Mouse (Mus musculus): ENCODE data around the gene Ubac1.
A peak's percentile ranks its signal among the peaks of the same experiment; 100 is the strongest.

Gene Ubac1

DNA sequence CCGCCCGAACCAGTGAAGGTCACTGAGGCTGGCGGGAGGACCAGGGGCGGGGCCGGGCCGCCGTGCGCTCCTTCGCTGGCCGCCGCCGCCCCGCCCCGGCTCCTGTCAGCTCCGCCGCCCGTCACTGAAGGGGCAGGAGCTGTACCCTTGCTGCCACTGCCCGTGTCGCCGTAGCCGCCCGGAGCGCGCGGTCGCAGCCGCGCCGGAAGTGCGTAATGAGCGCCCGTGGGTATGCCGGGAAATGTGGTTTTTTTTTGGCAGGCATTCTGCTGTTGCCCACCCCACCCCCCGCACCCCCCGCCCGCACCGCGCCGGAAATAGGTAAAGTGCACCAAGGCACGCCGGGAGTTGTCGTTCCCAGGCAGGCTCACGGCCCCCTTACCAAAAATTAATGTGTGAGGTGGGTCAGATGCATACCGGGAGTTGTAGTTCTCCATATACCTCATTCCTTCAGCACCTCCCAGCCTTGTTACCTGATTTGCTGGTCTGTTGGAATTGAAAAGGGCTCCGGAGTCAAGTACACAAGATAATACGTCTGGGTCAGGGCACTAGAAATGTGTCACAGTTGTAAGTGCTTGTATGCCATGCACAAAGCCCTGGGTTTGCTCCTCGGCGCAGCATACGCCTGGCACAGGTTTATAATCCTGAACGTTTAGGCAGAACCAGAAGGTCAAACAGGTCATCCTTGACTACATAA is at the start of gene Ubac1:
Ubac1 (minus strand) TSS at position 187 of the 697 bp plus-strand sequence.
- DNase-seq = peak; percentile 92

DNA sequence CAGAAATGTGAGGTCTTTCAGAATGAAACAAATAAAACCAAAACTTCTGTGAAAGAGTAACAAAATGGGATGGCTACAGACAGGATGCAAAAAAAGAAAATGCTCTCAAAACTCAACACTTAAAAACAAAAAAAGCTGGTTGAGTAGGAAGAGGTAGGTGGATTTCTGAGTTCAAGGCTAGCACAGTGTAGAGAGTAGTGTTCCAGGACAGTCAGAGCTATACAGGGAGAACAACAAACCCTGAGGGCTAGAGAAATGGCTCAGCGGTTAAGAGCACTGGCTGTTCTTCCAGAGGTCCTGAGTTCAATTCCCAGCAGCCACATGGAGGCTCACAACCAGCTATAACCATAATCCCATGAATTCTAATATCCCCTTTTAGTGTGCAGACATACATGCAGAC is 47.0 kb upstream of the Ubac1 start:
- no peak for DNase-seq

DNA sequence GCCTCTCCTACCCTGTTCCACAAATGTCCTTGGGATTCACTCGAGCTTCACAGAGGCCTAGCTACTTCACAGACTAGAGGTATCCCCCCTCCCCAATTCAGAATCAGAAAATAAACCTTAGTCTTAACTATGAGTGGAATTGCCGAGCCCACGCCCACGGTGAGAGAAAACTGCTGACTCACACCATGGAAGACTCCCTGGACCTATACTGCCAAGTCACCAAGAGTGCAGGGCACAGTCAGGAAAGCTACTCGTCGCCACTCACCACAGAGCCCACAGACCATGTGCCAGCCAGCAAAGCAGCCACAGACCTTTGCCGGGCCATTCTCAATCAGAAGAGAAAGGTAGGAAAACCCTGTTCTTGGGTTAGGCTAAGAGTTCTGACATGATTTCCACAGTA is 46.6 kb upstream of the Ubac1 start:
- no peak for DNase-seq

DNA sequence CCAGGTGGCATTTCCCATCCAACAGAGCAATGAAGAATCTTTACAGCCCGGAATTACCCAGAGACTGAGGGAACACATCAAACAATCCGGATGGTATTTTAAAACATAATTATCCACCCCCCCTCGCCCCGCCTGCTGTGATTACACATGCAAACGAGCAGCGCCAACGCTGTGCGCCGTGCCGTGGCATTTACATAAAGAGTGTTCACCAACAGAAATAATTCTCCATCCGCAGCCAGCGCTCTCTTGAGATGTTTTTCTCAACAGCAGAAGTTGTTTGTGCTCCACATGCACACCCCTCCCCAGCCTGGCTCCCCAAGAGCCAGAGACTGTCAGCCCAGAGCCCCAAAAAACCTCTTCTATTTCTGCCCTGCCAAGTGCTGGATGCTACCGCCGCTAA is 45.0 kb upstream of the Ubac1 start:
- no peak for DNase-seq

DNA sequence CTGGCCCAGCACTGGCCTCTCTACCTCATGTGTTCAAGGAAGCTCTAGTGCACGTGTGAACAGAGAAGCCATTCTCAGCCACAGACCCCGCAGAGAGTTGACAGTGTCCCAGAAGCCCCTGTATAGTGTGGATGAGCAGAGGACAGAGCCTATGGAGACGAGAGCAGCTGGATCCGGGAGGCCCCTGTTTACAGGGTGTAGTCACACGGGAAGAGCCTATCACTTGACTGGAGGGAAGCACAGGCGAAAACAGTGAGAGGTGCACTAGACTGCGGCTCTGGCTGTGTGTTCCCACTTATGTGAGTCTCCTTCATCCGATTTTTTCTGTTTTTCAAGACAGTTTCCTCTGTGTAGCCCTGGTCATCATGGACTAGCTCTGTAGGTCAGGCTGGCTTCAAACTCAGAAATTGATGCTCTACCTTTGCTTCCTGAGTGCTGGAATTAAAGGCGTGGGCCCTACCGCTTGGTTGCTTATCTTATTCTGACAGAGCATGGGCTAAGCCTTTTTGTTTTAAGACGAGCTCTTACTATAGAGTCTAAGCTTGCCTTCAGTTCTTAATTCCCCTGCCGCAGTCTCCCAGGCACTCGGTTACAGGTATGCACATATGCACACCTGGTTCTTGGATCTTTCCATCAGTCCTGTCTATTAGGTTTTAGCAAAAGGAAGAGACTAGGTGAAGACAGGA is 41.3 kb upstream of the Ubac1 start:
- no peak for DNase-seq

DNA sequence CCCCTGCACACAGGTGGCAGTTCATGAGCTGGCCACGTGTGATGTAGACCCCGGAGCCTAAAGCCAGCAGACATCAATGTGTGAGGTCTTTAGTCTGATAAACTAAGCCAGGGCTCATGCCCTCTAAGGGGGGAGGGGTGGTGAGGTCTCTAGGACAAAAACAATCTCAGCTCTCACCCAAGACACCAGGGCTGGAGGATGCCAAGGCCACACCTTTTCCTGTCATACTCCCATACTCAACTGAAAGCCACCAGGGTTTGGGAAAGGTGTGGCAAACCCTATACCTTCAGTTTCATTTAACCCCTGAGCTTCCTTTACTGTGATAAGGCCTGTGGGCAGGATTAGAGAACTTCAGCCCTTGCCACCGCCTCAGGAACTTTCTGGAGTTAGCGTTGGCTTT is 40.7 kb upstream of the Ubac1 start:
- no peak for DNase-seq

DNA sequence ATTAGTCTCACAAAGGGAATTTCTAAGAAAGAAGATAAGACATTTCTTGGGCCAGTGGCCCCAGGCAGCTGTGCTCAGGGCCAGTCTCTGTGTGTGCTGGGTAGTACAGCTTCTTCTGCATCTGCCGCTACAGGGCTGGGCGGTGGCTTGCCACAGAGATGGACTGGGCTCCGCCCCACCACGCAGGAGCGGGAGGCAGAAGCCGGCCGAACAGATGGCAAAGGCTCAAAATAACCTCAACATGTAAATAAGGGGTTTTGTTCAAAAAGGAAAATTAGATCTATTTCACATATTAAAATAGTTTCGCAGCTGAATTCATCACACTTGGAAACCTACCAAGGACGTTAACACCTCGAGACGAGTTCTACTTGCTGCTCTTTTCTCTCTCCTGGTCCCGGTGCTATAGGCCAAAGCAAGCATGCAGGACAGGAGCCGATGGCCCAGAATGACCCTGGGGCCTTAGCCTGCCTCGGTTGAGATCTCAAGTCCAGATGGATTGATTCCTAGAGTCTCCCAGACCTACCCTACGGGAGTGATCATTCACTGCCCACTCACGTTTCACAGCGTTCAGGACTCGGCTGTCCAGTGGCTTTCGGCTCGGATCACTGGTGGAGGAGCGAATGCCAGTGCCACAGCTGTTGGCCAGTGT is 39.6 kb upstream of the Ubac1 start:
- DNase-seq = no peak

DNA sequence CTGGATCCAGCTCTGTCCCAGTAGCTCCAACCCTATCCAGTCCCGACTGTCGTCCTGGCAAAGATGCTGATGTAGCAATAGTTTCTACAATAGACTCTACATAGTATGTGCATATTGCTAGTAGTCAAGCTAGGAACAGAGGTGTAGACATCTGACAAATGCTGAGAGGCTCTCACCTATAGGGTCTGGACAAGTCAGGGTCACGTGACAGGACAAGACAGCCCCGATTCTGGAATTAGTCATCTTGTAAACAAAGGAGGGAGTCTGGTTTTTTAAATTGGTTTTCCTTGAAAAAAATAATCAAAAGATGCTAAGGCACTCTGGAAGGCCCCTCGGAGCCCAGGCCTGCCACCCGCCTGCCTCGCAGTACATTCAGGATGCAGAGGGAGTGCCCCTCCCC is 35.5 kb upstream of the Ubac1 start:
- DNase-seq = no peak

DNA sequence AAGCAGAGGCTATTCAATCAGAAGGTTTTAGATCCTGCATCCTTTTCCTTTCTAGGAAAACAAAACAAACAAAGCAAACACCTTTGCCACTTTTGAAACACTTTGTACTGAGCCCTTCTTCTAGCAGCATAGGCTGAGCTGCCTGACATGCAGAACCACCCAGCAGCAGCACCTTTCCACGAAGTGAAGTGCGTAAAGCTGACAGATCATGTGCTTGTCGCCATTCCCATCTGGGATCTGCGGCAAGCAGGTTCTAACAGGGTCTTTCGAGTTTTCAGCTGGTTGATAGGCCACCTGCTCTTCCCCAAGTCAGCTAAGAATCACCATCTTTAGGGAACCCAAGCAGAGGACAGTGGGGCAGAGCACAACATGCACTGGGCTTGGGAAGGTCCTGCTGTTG is 34.7 kb upstream of the Ubac1 start:
- DNase-seq = no peak

DNA sequence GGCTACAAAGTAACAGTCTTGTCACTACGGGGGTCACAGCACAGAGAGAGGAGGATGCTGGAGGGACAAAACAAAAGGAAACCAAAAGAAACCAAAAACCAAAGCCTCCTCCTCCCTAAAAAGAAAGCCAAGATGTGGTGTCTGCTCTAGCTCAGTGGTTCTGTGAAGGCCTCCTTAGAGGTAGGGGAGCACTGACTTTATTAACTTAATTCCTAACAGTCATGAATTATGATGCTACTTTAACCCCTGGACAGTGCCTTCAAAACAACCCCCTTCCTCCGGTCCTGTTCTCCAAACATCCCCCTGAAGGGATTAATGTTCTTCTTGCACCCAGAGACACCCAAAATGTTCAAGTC is 34.2 kb upstream of the Ubac1 start:
- DNase-seq = no peak

DNA sequence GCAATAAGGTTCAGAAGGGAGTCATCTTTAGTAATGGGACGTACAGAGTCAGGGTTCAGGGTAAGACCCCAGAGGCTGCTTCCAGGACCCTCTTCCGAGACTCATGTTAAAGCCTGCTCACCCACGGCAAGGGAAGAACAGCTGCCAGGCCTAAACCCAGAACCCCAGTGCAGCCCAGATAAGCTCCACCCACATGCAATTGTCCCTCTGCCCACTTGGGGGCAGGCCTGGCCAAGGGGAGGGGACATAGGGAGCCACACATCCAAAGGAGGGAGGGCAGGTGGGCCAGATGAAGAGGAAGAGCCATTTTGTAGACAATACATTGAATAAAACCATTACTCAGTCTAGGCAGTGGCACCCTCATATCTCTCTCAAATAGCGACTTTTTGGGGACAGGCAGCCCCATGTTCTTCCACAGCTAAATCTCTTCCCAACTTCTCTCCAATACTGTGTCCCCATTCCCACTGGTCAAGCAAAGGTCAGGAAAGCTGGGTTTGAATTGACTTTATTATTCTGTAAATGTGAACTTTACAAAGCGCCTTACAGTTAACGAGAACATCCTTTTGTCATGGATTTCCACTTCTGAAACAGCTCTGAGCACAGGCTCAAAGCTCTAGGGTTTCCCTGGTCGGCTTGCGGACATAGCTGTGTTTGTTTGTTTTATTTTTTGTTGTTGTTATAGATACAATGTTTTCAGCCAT is 33.6 kb upstream of the Ubac1 start:
- peak; percentile 70 for DNase-seq

DNA sequence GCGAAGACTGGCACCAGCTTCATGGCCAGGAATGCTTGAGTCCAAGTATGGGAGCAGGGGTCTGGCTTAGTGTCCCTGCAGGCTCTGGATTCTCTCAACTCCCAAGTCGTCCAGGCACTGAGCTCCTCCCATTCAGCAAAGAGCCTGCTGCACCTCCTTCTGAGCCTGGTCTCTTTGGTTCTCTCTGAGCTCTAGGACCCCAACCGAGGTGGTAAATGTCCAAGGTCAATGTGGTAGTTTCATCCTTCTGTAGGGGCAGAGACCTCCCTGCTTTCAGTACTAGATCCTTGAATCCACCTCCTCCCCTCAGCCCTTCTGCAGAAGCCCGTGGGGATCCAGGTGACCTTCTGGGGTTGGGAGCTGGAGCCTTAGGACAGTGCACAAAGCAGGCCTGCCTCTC is 31.3 kb upstream of the Ubac1 start:
- DNase-seq = no peak

DNA sequence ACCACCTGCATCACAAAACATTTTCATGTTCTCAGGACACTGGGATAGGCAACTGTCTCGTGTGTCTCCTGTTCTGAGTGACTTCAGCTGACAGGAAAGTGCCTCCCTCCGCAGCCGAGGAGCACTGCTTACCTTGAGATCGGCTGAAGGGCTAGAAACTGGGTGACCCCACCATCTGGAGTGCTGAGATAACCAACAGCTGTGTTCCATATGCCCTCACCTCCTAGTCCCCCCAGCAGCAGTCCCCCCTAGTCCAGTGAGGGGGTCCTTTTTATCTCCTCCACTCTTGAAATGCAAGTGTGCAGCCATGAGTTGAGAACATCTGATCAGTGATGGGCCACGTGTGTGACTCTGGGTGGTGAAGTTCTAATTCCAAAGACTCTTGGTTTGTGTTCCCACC is 27.3 kb upstream of the Ubac1 start:
- DNase-seq = no peak

DNA sequence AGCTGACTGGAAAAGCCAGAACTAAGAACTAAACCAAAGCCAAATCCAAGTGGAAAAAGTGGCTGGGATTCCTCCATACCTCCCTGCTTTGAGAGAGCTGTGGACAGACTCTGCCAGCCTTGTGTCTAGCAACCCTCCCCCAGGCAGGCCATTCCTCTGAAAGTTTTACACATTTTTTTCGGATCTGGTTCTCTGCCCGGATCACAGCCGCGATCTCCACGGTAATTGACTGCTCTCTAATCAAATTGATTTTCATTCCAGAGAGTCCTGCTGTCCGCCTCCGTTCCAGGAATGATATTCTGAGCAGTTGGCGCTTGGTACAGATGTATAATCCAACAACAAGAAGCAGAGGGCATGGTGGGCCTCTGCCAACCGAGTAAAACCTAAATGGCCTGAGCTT is 22.7 kb upstream of the Ubac1 start:
- no peak for DNase-seq

DNA sequence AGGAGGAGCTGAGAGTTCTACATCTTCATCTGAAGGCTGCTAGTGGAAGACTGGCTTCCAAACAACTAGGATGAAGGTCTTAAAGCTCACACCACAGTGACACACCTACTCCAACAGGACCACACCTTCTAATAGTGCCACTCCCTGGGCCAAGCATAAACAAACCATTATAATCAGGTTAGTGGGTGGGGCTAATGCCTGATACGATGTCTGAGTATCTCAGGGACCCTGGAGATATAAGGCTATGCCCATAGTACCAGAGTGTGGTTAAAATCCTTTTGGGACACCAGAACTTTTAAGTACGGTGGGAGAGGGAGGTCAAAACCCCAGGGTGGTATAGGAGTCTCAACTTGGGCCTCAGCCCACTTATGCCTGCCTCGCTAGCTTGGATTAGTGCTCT is 21.1 kb upstream of the Ubac1 start:
- DNase-seq = no peak

DNA sequence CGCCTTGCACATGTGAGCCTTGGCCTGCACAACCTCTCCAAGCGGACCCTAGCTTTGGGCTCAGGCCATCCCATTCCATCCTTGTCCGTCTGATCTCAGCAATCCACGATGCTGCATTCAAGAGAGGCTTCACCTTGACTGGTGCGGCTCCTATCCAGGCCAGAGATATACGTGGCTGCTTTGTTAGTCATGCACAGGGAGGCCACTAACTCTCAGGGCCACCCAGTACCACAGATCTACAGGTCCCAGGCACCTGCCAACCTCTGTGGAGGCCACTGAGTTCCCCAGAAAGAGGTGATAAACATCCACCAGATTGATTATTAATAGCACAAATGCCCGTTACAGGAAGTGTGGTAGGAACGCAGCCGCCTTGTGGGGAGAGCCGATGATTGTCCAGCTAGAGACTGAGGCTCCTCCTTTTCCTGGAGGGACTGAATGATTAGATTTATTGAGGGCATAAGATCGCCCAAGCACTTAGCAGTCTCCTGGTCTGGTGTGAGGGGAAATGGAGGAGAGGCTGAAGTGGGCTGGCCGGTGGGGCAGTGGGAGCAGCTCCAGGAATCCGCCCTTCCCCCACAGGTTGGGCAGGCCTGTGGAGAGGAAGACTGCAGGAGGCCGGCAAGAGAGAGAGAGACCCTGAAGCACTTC is 19.7 kb upstream of the Ubac1 start:
- DNase-seq = peak; percentile 30

DNA sequence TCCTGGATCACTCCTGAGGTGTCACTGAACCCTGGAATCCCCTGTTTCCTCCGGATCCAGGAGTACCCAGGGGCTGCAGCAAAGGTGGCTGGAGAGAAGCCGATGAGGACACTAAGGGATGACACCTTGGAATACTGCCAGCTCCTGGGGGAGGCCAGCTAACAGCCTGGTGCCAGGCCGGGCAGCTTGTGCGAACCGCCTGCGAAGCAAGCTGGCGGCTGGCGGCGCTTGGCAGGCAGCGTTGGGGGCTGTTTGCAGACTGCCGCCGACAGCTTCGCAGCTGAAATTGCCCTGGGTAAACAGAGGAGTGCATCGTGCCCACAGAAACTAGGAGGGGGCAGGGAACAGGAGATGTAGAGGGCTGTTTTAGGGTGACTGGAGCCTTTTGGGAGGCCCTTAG is 18.4 kb upstream of the Ubac1 start:
- DNase-seq = no peak

DNA sequence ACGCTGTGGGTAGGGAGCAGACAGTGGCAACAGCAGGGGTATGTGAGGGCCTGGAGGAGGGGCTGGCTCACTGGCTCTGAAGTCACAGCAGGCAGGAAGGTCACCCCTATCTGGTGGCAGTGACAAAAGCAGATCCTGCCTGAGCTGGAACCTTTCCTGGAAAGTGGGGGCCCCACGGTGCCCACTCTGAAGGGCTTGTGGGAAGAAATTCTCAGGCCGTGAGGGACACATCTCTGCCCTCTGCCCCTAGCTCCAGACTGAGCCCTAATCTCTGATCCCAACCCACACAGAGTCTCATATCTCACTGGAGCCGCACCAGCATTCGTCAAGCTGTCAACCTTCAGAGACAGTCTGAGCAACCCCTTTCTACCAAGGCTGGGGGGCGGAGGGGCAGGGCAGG is 15.8 kb upstream of the Ubac1 start:
- no peak for DNase-seq

DNA sequence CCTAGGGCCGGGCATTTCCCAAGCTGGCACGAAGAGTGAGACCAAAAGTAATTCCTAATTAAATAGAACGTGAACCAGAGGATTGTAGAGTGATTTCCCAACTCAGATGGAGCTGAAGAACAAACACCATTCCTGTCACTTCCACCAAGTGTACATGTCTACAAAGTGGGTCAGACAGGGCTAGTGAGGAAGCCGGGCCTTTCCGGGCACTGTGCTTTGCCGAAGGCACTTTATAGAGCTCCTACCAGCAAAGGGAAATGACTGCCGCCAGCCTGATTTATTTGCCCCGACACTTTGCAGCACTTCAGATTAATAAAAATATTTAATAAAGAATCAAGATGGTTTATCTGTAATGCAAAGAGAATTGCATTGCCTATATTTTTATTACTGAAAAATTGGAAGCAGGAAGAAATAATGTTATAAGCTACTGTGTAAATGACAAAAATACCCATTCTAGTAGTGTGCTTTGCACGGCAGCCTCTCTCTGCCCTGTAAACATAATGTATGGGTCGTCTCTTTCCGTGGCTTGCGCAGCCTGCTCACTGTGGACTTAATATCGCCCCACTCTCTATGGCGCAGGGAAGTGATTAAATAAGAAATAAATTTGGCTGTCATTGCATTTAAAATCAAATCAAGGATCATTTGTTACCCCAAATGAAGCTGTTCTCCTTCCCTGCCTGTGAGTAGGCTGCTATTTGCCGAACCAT is 12.9 kb upstream of the Ubac1 start:
- DNase-seq = no peak

DNA sequence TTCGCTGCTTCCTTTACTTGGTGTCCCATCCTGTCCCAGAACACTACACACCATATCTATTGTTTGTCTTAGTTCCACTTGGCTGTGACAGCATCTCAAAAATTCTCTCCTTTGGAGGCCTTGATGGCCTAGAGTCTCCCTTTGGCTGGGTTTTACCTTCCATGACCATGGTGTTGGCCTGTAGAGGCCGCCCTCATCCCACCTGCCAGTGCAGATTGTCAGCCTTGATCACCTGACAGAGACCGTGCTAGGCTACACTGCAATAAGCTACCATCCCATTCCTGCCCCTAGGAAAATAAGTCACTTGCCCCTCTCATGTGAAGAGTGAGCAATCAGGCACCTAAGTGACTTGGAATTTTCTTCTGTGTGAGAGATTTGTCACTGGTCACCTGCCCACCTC is 8.7 kb upstream of the Ubac1 start:
- no peak for DNase-seq

DNA sequence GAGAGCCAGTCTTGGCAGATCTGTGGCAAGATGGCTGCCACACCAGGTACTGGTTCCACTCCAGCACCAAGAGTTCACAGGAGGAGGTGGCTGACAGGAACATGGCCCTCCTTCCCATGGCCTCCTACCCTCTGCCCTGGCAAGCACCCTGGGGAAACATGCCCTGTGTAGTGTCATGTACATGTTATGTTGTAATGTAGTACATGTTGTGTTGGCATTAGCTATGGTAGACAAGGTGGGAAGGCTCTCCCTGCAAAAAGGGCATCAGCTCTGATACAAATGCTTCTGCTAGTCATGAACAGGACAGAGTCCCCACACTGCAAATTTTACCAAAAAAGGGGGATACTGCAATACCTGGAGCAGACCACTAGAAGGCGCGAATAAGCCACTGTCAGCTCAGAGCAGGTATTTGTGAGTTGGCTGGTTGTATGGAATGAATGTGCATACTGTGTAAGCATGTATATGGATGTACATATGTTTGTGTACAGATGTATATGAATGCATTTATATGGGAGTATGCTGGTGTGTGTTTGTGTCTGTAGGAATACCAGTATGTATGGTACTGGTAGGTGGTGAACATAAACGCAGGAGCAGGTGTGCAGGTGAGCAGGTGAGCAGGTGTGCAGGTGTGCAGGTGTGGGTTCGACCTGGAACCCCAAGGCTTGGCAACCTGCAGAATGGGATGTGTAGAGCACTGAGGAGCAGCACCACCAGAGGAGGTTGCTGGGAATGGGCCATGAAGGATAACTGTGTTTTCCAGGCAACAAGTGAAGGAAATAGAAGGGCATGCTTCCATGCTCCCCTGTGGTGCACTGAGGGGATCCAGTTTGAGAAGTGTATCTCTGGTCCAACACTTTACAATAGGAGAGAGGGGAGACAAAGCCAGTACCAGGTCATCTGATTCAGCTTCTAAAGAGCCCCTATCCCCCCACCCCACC is 2.9 kb upstream of the Ubac1 start:
- peak; percentile 48 for DNase-seq

DNA sequence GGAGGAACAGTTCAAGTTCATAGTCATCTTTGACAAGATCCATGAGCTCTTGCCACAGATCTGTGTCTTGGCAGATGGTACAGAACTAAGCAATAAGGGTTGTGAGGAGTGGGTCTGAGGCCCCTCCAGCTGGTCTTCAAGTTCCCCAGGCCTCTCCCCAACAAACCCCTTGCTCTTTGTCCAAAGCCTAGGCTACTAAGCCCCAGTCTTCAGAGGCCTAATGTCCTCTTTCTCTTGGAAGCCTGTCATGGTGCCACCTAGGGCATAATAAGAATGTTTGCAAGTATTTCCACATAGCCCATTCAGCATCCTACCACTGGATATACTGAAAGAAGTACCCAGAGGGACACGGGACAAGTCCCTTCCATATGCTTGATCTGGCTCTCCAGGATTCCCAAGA is 1.1 kb upstream of the Ubac1 start:
- DNase-seq = no peak
